Mouse (Mus musculus) layer of hippocampus, adult 18-20 months (tissue): ENCODE measurements at regions not wholly inside any gene's neighbourhood (a gene's known extent, or its start where the extent isn't known, plus 50 kb on each side); places are given as distances from the start of the nearest gene placed in this dataset.

ENCODE experiments used
- DNase-seq, 2 experiments: peaks; one replicate each; pipeline ENCODE4 v3.0.0; 2022; ENCODE audit warnings: low spot score in 2 of 2

DNA sequence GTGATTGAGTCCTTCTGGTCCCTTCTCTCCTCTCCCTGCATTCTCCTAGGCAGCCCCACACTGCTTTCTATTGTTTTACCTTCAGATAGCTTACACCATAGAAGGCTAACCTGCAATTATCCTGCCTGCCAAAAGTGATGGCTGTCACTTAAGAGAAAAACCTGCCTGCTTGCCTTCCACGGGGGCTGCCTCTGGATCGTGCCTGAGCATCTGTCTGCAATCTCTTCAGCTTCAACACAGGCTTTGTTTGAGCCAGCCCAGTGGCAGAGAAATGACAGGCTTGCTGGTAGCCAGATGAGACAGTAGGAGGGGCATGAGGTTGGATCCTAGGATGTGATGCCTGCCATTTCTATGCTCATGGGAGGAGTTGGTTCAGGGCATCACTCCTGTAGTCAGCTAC is 345.2 kb upstream of the Tshz3 start:
- DNase-seq: no peak

DNA sequence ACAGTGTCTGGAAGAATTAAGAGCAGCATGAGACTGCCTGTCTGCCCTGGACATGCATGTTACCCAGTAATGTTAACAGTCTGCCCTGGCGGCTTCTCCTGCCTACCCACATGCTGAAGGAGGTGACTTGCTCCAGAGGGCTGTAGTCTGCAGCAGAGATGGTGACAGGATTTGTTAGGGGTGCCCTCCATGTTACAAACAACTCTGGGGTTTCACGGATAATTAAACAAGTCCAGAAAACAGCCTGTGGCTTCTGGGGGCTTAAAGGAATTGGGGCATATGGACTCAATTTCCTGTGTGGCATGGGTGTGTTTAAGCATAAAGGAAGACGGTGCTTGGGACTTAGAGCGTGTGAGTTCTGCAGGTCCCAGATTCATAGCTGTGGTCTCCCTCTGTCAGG is 347.3 kb upstream of the Tshz3 start:
- no peak for DNase-seq

- DNase-seq: no peak
These were observed 349.7 kb upstream of the Tshz3 start for GRCm38 (mm10) chr7:36348195-36348594.

GRCm38 (mm10) chr7:36334857-36335256 is 363.1 kb upstream of the Tshz3 start:
- DNase-seq: no peak

GRCm38 (mm10) chr7:36334091-36334490 is 363.8 kb upstream of the Tshz3 start:
- DNase-seq: no peak

DNA sequence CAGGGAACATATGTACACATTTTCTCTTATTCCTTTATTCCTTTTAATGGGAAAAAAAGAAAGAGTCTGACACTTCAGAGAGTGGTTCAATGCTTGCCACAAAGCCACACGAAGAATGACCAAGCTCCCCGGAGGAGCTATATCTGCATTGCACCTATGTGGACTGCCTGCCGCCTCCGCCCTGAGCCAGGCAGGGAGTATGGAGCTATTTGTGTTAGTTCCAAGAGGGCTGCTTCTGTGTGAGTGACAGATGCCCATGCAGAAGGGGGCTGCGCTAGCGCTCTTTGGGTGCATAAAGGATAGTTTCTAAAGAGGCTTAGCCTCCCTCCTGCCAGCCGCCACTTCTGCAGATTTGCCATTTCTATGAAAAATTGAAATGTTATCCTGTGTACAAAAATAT is 365.3 kb upstream of the Tshz3 start:
- DNase-seq: peak in 1 of 2 experiments; percentile 22

DNA sequence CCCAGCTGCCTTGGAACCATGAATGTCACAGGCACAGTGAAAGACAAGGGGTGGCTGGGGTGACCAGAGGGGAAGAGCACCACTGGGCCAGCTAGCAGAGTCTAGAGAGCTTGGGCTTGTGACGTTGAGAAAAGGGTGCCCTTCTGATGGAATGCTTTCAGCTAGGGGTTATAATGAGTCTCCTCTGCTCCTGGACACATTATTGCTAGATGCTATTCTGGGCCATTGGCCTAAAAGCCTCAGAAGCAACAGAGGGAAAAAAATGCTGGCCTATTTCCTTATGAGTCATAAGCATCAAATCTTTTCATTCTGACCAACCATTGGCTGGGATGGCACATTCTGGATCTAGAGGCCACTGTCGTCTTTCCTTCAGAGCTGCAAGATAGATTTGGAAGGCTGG is 369.8 kb upstream of the Tshz3 start:
- DNase-seq: no peak

GRCm38 (mm10) chr7:36324035-36324434 is 373.9 kb upstream of the Tshz3 start:
- no peak for DNase-seq

DNA sequence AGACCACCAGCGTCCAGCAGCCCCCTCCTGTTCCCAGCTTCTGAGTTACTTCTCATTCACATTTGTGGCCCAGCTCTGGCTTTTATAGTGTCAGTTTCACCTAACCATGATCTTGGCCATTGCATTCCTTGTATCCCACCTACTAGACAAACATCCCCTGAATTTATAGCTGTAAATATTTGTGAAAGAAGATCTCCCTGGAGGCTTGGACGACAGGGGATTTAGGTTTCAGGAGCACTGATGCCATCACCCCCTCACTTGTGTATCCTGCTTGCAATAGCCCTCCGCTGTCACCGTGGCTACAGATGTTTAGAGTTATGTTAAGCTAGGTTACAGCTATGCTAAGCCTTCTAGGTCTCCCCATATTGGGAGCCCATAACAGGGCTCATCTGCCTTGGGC is 375.7 kb upstream of the Tshz3 start:
- DNase-seq: no peak

DNA sequence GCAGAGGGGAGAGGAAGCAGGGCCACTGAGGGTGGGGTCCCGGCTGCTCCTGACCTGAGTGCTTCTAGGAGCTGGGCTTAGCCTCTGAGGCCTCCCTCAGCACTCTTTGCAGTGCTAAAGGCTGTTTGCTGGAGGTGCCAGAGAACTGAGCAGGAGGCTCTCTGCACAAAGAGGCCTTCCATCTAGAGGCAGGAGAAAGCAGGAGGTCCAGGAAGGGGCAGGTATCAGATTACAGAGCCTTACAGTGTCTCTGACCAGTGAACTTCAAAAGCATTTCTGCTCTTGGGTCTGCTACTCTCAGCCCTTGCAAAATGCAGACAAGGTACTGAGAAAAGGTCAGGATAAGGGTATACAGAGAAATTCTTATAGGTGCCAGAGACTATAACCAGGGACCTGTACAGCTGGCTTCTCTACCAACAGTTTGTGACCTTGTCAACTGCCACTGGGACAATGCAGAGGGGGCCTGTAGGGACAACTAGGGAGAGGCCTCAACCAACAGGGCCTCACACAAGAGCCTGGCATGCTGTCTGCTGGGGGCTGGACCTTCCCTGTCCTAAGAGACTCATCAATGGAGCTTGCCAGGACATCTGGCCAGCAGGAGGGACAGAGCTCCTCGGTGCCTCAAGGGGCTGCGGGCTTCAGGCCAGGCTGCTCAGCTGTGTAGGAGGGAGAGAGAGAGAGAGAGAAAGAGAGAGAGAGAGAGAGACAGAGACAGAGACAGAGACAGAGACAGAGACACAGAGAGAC is 380.3 kb upstream of the Tshz3 start:
- no peak for DNase-seq

- DNase-seq: no peak
These were observed 384.2 kb upstream of the Tshz3 start for GRCm38 (mm10) chr7:36313751-36314150.

GRCm38 (mm10) chr7:36309761-36310605 is 387.9 kb upstream of the Tshz3 start:
- DNase-seq: no peak

- DNase-seq: no peak
These were observed 389.2 kb upstream of the Tshz3 start for GRCm38 (mm10) chr7:36308726-36309125.

DNA sequence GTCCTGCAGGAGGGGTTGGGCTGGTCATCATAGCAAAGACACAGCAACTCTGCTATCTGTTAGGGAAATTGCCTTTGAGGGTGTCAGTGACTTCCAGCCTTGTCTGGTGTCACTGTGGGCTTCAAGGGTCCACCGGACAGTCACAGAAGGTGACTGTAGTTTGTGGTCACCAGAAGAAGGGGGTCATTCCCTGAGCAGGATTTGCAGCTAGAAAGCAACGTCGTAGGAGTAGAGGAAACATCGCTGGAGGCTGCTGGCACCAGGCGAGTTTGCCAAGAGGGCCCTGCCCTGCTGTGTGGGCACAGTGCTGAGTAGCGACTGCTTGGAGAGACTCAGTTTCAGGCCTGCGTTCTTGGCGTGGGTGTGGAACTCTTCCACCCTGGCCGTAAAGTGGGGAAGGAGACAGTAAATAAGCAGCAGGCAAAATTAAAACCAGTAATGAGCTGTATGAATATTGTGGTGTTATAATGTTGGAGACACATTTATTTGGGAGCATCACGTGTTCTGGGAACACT is 389.8 kb upstream of the Tshz3 start:
- DNase-seq: no peak

GRCm38 (mm10) chr7:36277275-36277674 is 420.6 kb upstream of the Tshz3 start:
- DNase-seq: no peak

GRCm38 (mm10) chr7:36268966-36269365 is 429.0 kb upstream of the Tshz3 start:
- DNase-seq: no peak

DNA sequence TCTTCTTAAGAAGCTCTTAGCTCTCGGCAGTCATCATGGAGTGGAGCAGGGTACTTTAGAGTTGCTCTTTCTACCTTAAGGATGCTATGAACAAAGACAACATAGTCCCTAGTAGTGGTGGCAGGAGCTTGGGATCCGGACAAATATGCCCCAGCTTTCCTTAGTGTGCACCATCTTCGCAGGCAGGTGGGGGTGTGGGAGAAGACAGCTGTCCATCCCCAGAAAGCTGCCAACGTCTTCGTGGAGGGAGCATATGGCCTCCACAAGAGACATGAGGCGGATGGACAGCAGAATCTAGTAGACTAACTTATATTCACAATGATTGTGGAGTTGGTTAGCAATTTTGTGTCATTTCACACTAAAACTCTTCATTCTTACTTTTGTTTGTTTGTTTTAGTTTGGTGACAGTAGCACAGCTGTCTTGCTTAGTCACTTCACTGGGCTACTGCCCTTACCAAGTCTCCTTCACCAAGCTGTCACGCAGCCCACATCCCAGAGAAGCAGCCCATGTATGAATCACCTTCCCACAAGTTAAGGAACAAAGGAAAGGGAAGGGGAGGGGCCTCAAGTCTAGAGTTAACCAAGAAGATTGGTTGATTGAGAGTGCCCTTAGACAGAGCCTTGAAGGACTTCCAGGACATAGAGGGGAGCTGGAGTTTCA is 432.6 kb upstream of the Tshz3 start:
- peak in 1 of 2 experiments; percentile 21 for DNase-seq

GRCm38 (mm10) chr7:36262124-36262710 is 435.7 kb upstream of the Tshz3 start:
- peak in 1 of 2 experiments; percentile 4 for DNase-seq

GRCm38 (mm10) chr7:36257102-36257501 is 440.8 kb upstream of the Tshz3 start:
- DNase-seq: no peak

- no peak for DNase-seq
These were observed 444.6 kb upstream of the Zfp507 start for GRCm38 (mm10) chr7:36247356-36247755.

- DNase-seq: no peak
These were observed 433.9 kb upstream of the Zfp507 start for GRCm38 (mm10) chr7:36236673-36237072.
